Mouse (Mus musculus) embryonic facial prominence, embryonic 15.5 days (tissue): Measurements from ENCODE around the gene Ykt6. TPM values are rescaled to one million over a fixed set of nuclear protein-coding genes. Genes with fewer than 3 reads are reported as not detected.

ENCODE experiments used
- ATAC-seq: fragments of 200-750 bp; cut with Nextera tagmentation; 2 replicates; pipeline ENCODE4 v1.8.0; 2017; ENCODE audit warnings: low read depth, moderate TSS enrichment; ENCODE audit not compliant: insufficient number of reproducible peaks, low FRiP score, low TSS enrichment
- H3K27ac ChIP-seq: fragments of 300-500 bp; sonication (generic); replicated peaks from 2 replicates; pipeline ENCODE4 v1.5.1; 2015; ENCODE audit warnings: mild to moderate bottlenecking, inconsistent platforms
- H3K27me3 ChIP-seq: fragments of 300-500 bp; sonication (generic); 2 replicates; pipeline ENCODE4 v1.6.1; 2015; ENCODE audit warnings: inconsistent platforms
- H3K36me3 ChIP-seq: fragments of 300-500 bp; sonication (generic); 2 replicates; pipeline ENCODE4 v1.6.1; 2015; ENCODE audit warnings: mild to moderate bottlenecking, inconsistent platforms
- H3K4me1 ChIP-seq: fragments of 300-500 bp; sonication (generic); 2 replicates; pipeline ENCODE4 v1.6.1; 2015; ENCODE audit warnings: inconsistent platforms
- H3K4me2 ChIP-seq: fragments of 300-500 bp; sonication (generic); replicated peaks from 2 replicates; pipeline ENCODE4 v1.6.1; 2015; ENCODE audit warnings: mild to moderate bottlenecking, inconsistent platforms
- H3K4me3 ChIP-seq: fragments of 300-500 bp; sonication (generic); replicated peaks from 2 replicates; pipeline ENCODE4 v1.5.1; 2015; ENCODE audit warnings: mild to moderate bottlenecking, inconsistent platforms
- H3K9ac ChIP-seq: fragments of 300-500 bp; sonication (generic); 2 replicates; pipeline ENCODE4 v1.6.1; 2015; ENCODE audit warnings: inconsistent platforms
- H3K9me3 ChIP-seq: fragments of 300-500 bp; sonication (generic); replicated peaks from 2 replicates; pipeline ENCODE4 v1.6.1; 2016; ENCODE audit warnings: inconsistent platforms
- WGBS: fragments of 180-500 bp; shearing (Covaris S2); methylation state at CpG from one replicate; pipeline ENCODE4 v1.1.7; 2015; 5-methylcytosine and 5-hydroxymethylcytosine counted together
- polyA plus RNA-seq: library from polyadenylated mRNA; unstranded; fragments of >200 nt; fragmentation: Nextera tagmentation; extraction: Ambion mirVana; gene quantifications from 2 replicates; pipeline ENCODE4 v1.2.1, GENCODE M21; 2015

Ykt6 gene
- polyA plus RNA-seq = 64.4 and 66.7 TPM in 2 replicates

GRCm38 (mm10) chr11:5955546-5956276, at the start of gene Ykt6:
TSS of gene Ykt6 (plus strand) at chr11:5955693.
- under 1% methylated on average over 71 of the region's 71 CpGs for WGBS
- peak within 1 kb of the TSS; percentile 96 for H3K27ac ChIP-seq
- H3K36me3 ChIP-seq = peaks cover 13% of the 10 kb centered on the region

GRCm38 (mm10) chr11:5905778-5906518, 49.5 kb upstream of the Ykt6 start:
- Histone ChIP-seq H3K36me3 (no peaks in the 10 kb centered on the region), H3K9me3 (no peaks in the 10 kb centered on the region), H3K27me3 (no peaks in the 10 kb centered on the region), H3K4me3 (no peak overlapping the region), H3K4me2 (no peak overlapping the region), H3K27ac (no peak overlapping the region), H3K9ac (no peak overlapping the region), H3K4me1 (peaks cover 17% of the 10 kb centered on the region)
- WGBS = 75% methylated on average over 10 of the region's 10 CpGs
- no peak for ATAC-seq

More at GRCm38 (mm10) chr11:5955546-5956276, at the start of gene Ykt6:
- Histone ChIP-seq H3K9ac (peak within 1 kb of the TSS; percentile 67), H3K4me1 (peaks cover 26% of the 10 kb centered on the region), H3K4me2 (peak within 1 kb of the TSS; percentile 72), H3K9me3 (no peaks in the 10 kb centered on the region), H3K27me3 (no peaks in the 10 kb centered on the region), H3K4me3 (peak within 1 kb of the TSS; percentile 68)
- peak; percentile 94 for ATAC-seq

GRCm38 (mm10) chr11:5907096-5907495, 48.4 kb upstream of the Ykt6 start:
- no peak overlapping the region for H3K4me3 ChIP-seq
- H3K4me2 ChIP-seq = no peak overlapping the region
- 64% methylated on average over 5 of the region's 5 CpGs for WGBS
- ATAC-seq = no peak
- peaks cover 6% of the 10 kb centered on the region for H3K4me1 ChIP-seq
- no peaks in the 10 kb centered on the region for H3K36me3 ChIP-seq
- no peak overlapping the region for H3K9ac ChIP-seq
- no peak overlapping the region for H3K27ac ChIP-seq
- H3K9me3 ChIP-seq = no peaks in the 10 kb centered on the region
- no peaks in the 10 kb centered on the region for H3K27me3 ChIP-seq

GRCm38 (mm10) chr11:5908642-5909041, 46.9 kb upstream of the Ykt6 start:
- Histone ChIP-seq H3K9ac (no peak overlapping the region), H3K27ac (no peak overlapping the region), H3K9me3 (no peaks in the 10 kb centered on the region), H3K36me3 (no peaks in the 10 kb centered on the region), H3K4me2 (no peak overlapping the region), H3K27me3 (peaks cover 3% of the 10 kb centered on the region; the same call in 1 of the 2 replicates), H3K4me3 (no peak overlapping the region), H3K4me1 (0 out of 2 replicates have a peak, but pooled peaks cover 3% of the 10 kb centered on the region)
- 72% methylated on average over 4 of the region's 4 CpGs for WGBS
- ATAC-seq = no peak

- H3K27ac ChIP-seq = no peak overlapping the region
- H3K4me1 ChIP-seq = 0 out of 2 replicates have a peak, but pooled peaks cover 3% of the 10 kb centered on the region
- peaks cover 3% of the 10 kb centered on the region; the same call in 1 of the 2 replicates for H3K27me3 ChIP-seq
- H3K4me2 ChIP-seq = no peak overlapping the region
- no peak overlapping the region for H3K4me3 ChIP-seq
- H3K36me3 ChIP-seq = no peaks in the 10 kb centered on the region
- H3K9ac ChIP-seq = no peak overlapping the region
- no peaks in the 10 kb centered on the region for H3K9me3 ChIP-seq
- 29% methylated on average over 5 of the region's 5 CpGs for WGBS
- ATAC-seq = no peak
Measured at GRCm38 (mm10) chr11:5912635-5913034, 42.9 kb upstream of the Ykt6 start.

- Histone ChIP-seq H3K36me3 (no peaks in the 10 kb centered on the region), H3K9me3 (no peaks in the 10 kb centered on the region), H3K9ac (no peak overlapping the region), H3K27me3 (peaks cover 3% of the 10 kb centered on the region; the same call in 1 of the 2 replicates), H3K4me3 (no peak overlapping the region), H3K27ac (no peak overlapping the region), H3K4me1 (0 out of 2 replicates have a peak, but pooled peaks cover 3% of the 10 kb centered on the region), H3K4me2 (no peak overlapping the region)
- no peak for ATAC-seq
- 65% methylated on average over 8 of the region's 8 CpGs for WGBS
Measured at GRCm38 (mm10) chr11:5913256-5913655, 42.2 kb upstream of the Ykt6 start.

- Histone ChIP-seq H3K27ac (no peak overlapping the region), H3K4me3 (no peak overlapping the region), H3K27me3 (peaks cover 3% of the 10 kb centered on the region; the same call in 1 of the 2 replicates), H3K9me3 (no peaks in the 10 kb centered on the region), H3K36me3 (no peaks in the 10 kb centered on the region), H3K4me1 (0 out of 2 replicates have a peak, but pooled peaks cover 3% of the 10 kb centered on the region), H3K4me2 (no peak overlapping the region), H3K9ac (no peak overlapping the region)
- 59% methylated on average over 4 of the region's 4 CpGs for WGBS
- peak; percentile 52; the same call in 1 of the 2 replicates for ATAC-seq
Measured at GRCm38 (mm10) chr11:5913936-5914335, 41.6 kb upstream of the Ykt6 start.

- no peak overlapping the region for H3K9ac ChIP-seq
- no peaks in the 10 kb centered on the region for H3K36me3 ChIP-seq
- no peaks in the 10 kb centered on the region for H3K9me3 ChIP-seq
- no peak overlapping the region for H3K4me2 ChIP-seq
- no peak for ATAC-seq
- 0 out of 2 replicates have a peak, but pooled peaks cover 3% of the 10 kb centered on the region for H3K4me1 ChIP-seq
- no peak overlapping the region for H3K4me3 ChIP-seq
- no peak overlapping the region for H3K27ac ChIP-seq
- peaks cover 3% of the 10 kb centered on the region; the same call in 1 of the 2 replicates for H3K27me3 ChIP-seq
- 64% methylated on average over 5 of the region's 5 CpGs for WGBS
Measured at GRCm38 (mm10) chr11:5914940-5915339, 40.6 kb upstream of the Ykt6 start.

GRCm38 (mm10) chr11:5915429-5916177, 39.9 kb upstream of the Ykt6 start:
- WGBS = 76% methylated on average over 5 of the region's 5 CpGs
- H3K27ac ChIP-seq = no peak overlapping the region
- H3K4me2 ChIP-seq = no peak overlapping the region
- peaks cover 3% of the 10 kb centered on the region; the same call in 1 of the 2 replicates for H3K27me3 ChIP-seq
- no peak for ATAC-seq
- 0 out of 2 replicates have a peak, but pooled peaks cover 3% of the 10 kb centered on the region for H3K4me1 ChIP-seq
- no peaks in the 10 kb centered on the region for H3K9me3 ChIP-seq
- no peaks in the 10 kb centered on the region for H3K36me3 ChIP-seq
- no peak overlapping the region for H3K9ac ChIP-seq
- no peak overlapping the region for H3K4me3 ChIP-seq

- 0 out of 2 replicates have a peak, but pooled peaks cover 3% of the 10 kb centered on the region for H3K4me1 ChIP-seq
- H3K27me3 ChIP-seq = peaks cover 3% of the 10 kb centered on the region; the same call in 1 of the 2 replicates
- H3K9ac ChIP-seq = no peak overlapping the region
- ATAC-seq = no peak
- no peaks in the 10 kb centered on the region for H3K9me3 ChIP-seq
- no peak overlapping the region for H3K4me3 ChIP-seq
- H3K27ac ChIP-seq = no peak overlapping the region
- H3K36me3 ChIP-seq = no peaks in the 10 kb centered on the region
- H3K4me2 ChIP-seq = no peak overlapping the region
- 73% methylated on average over 8 of the region's 8 CpGs for WGBS
Measured at GRCm38 (mm10) chr11:5916178-5916548, 39.3 kb upstream of the Ykt6 start.

- no peak overlapping the region for H3K27ac ChIP-seq
- no peaks in the 10 kb centered on the region for H3K27me3 ChIP-seq
- WGBS = 57% methylated on average over 2 of the region's 2 CpGs
Measured at GRCm38 (mm10) chr11:5918111-5918510, 37.4 kb upstream of the Ykt6 start.

More at GRCm38 (mm10) chr11:5918111-5918510, 37.4 kb upstream of the Ykt6 start:
- Histone ChIP-seq H3K36me3 (no peaks in the 10 kb centered on the region), H3K9ac (no peak overlapping the region), H3K4me1 (no peaks in the 10 kb centered on the region), H3K4me3 (no peak overlapping the region), H3K4me2 (no peak overlapping the region), H3K9me3 (no peaks in the 10 kb centered on the region)
- no peak for ATAC-seq
